Comparison of ENCODE assay signal across 15 mouse cellular contexts in genomic region chr17:11639786-11640185, GRCm38 (mm10).
"Had no signal": no experiment of that assay in that cellular context is flagged by ENCODE, and none has a peak within 500 bp of the region (broad histone marks: within the 10 kb centered on the region; RNA-seq: fewer than 3 reads in every experiment).

No protein-coding gene starts in this region.

- H3K9ac ChIP-seq: lung, embryonic 14.5 days; midbrain, embryonic 12.5 days; neural tube, embryonic 12.5 days; stomach, embryonic 15.5 days had no signal

- H3K4me1 ChIP-seq: neural tube, embryonic 12.5 days; stomach, embryonic 15.5 days had no signal

- H3K9me3 ChIP-seq: midbrain, embryonic 10.5 days; midbrain, embryonic 12.5 days; neural tube, embryonic 12.5 days; stomach, embryonic 15.5 days had no signal

- H3K27me3 ChIP-seq: midbrain, embryonic 12.5 days; neural tube, embryonic 12.5 days; stomach, embryonic 15.5 days had no signal

- DNase-seq: lung, adult 18-20 months; lung, embryonic 14.5 days; lung, postnatal 10 days; lung, postnatal 4 days; midbrain, embryonic 14.5 days; right cerebral cortex, postnatal 14 days; thymus, adult 2 months; thymus, postnatal 25 days; thymus, postnatal 4 days had no signal

- H3K4me2 ChIP-seq: lung, embryonic 14.5 days; midbrain, embryonic 12.5 days; neural tube, embryonic 12.5 days; stomach, embryonic 15.5 days had no signal

- H3K36me3 ChIP-seq: midbrain, embryonic 10.5 days; midbrain, embryonic 12.5 days; neural tube, embryonic 12.5 days; stomach, embryonic 15.5 days had no signal

- H3K4me3 ChIP-seq: midbrain, embryonic 10.5 days; midbrain, embryonic 12.5 days; neural tube, embryonic 12.5 days; stomach, embryonic 15.5 days had no signal

- H3K27ac ChIP-seq: midbrain, embryonic 10.5 days; midbrain, embryonic 12.5 days; neural tube, embryonic 12.5 days; stomach, embryonic 15.5 days; stomach, postnatal 0 days had no signal

- ATAC-seq: midbrain, embryonic 16.5 days had no signal
